Mouse (Mus musculus): Measurements from ENCODE around the gene Pdzph1.

Pdzph1 gene

DNA sequence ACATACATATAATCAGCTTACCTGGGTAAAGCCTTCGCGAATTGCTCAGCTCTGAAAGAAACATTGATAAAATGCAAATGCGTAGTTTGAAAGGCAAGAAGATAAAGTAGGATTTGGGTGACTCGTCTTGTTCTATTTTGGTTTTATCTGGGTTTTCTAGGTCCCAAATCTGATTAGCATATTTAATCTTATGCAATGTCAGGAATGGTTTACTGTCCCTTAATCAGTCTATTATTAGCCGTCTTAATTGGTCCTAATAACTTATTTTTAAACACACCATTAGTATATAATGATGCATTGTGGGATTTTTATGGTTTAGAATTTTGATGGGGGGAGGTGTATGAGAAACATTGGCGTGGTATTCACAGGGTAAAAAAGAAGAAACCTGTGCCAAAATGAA is at the start of gene Pdzph1:
Pdzph1 (minus strand) TSS at position 101 of the 400 bp plus-strand sequence.
- peak; percentile 78 for DNase-seq (ENCODE audit: low read depth, low spot score)

DNA sequence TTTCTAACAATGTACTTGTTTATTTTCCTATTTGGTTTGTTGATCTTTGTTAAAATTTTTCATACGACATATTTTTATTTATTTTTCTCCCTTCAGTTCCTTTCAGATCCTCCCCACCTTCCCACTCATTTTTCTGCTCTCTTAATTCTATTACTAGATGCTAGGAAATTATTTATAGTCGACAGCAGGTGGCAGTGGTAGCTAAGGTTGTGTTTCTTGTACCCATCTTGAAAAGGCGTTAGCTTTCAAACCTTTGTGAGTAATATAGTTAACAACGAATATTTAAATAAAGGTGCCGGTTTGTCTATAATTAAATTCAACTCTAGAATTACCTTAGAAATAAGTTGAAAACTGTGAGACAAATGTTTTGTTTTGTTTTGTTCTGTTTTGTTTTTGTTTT is 48.6 kb upstream of the Pdzph1 start:
- no peak for DNase-seq (ENCODE audit: low read depth, low spot score)

DNA sequence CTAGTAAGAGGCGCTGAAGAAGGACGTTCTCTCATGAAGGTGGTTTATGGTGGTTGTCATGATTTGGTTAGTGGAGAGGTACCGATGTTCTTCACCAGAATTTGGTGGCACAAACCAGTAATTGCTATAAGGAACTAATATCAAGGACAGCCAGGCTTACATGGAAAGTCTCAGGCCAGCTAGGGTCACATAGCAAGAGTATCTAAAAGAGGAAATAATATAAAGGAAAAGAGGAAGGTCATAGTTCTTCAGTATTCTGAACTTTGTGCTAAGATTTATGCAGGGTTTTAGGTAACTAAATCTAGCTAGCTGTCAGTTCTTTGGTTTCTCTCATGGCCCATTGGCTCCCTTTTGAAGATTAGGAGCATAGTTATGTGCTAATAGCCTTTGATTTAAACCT is 42.3 kb upstream of the Pdzph1 start:
- no peak for DNase-seq (ENCODE audit: low read depth, low spot score)

DNA sequence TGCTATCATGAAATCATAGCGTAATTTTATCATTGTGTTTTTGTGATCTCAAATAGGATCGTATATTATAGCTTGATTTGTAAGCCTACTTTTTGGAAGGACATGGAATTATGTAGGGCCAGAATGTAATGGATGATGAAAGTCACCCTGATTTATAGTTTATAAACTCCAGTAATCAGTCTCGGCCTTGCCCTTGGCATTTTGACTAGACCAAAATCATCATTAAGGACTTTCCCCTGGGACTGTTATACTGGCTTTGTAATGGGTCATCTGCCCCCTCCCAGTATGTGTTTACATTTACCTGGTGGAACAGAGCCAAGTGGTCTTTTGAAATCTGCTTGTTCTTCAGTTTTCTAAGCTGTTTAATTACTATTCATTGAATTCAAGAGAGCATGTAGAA is 35.2 kb upstream of the Pdzph1 start:
- DNase-seq (ENCODE audit: low read depth, low spot score) = no peak

DNA sequence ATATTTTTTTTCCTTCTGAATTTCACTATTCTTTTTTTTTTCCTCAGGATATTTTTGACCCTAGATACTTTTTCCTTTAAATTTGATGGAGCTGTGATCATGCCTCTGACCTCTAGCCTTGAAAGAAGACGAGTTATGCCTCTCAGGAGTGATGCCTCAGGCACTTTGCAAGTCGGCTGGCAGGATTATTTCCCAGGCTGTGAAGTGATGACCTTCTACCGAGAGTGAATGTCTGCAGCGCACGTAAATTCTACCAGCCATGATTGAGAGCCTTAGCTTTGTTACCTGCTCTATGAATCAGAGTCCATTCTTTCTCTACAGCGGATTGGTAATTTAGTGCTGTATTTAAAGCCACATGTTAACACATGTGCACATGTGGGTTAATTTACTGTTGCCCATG is 33.3 kb upstream of the Pdzph1 start:
- no peak for DNase-seq (ENCODE audit: low read depth, low spot score)

DNA sequence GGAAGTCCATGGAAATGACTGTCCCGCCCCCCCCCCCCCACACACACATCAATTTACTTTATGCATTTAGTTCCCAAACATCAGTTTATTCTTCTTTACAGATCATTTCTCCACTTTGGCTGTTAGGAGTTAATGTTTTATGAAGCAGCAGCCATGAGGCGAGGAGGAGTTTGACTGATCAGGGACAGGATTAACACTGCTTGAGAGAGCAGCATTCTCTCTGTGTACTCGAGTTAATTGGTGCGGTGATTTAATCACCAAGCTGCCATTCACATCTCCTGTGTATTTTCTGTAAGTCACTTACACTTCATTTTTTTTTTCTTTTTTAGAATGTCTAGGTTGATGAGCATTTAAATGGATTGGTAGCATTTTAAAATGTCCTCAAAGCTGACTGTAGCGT is 32.8 kb upstream of the Pdzph1 start:
- no peak for DNase-seq (ENCODE audit: low read depth, low spot score)

DNA sequence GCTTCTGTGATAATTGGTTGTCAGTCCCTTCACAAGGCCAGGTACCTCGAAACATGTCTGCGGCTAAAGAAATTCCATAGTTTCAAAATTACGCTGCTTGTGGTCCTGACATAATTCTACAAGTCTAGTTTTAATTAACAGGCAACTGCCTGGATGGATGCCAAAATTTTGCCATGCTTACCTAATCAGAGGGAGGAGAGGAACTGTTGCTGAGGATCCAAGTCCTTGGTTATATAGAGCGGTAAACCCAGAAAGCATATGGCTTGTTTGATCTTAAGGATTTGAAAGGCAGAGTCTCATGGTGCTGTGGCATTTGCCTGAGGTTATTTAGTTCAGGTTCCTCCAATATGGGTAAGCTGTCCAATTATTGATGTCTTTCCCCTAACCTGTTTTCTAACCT is 27.5 kb upstream of the Pdzph1 start:
- DNase-seq (ENCODE audit: low read depth, low spot score) = no peak

DNA sequence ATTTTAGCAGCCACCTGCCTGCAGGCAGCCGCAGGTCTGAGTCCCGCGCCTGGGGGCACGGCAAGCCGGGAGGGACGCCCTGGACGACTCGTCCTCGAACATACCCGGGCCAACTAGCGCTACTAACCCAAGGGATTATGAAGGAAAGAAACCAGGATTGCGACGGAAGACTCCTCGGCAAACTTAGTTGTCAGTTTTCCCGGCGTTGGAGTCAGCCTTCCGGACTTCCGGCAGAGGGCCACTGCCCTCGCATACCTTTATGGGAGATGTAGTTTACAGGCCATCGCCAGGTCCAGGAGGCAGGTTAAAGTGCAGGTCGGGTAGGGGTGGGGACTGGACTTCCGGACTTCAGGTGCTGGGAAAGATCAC is 21.9 kb upstream of the Pdzph1 start, which contains the start of gene Nudt12:
Nudt12 (minus strand) TSS at position 282 of the 369 bp plus-strand sequence.
- DNase-seq (ENCODE audit: low read depth, low spot score) = no peak

DNA sequence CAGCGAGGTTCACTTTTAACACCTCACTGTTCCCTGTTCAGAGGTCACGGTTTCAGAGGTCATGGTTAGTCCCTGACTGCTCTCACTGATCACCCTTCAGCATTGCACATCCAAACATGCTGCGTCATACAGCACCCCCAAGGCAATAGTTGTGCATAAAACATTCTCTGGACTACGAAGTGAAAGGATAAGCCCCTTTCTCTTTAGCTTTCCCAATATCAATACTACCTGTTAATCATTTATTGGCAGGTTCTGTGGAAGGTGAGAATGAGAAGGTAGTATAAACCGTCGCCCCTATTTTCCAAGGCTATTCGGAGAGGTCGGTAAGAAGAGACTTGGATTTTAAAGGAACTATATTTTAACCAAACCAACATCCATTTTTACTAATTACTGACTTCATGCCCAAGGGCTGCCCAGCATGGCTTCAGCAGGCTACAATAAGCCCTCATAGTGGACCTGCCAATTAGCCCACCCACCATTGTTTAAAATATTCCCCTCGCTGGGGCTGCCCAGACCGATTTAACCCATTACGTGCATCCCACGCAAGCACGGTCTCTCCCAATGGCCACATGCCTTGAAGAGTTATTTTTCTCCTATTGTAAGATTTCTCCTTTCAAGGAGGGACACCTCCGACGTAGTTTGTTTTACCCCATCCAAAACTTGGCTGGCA is 21.4 kb upstream of the Pdzph1 start:
- DNase-seq (ENCODE audit: low read depth, low spot score) = no peak

DNA sequence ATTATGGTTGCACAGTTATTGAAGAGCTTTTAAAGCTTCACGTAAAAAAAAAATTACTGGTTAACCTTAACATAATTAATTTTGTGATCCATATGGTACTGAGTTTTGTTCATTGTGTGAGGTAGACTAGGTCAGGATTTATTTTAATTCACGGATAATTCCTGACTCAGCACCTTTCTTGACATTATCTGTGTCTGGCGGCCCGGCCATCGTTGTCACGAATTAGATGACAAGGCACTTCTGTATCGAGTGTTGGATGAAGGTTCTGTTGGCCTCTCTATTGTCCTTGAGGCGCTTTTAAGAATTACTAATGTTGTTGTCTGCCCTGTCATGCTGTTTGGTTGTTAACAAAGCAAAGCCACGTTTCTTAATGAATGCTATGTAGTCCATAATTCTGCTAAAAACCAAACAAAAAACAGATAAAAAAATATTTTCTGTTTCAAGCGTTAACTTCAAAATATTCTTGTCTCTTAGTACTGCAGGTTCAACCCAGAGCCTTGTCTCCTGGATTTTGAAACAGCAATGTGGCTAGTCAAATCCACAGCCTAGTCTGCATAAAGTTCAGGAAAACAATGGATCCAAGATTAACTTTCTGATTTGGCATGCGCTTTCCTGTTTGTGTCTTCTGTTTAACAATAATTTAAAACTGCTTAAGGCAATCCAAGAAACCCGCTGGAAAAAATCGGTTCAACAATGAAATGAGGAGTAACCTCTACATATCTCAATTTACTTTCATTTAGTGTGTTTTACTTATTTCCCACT is 20.6 kb upstream of the Pdzph1 start:
- DNase-seq (ENCODE audit: low read depth, low spot score) = no peak

DNA sequence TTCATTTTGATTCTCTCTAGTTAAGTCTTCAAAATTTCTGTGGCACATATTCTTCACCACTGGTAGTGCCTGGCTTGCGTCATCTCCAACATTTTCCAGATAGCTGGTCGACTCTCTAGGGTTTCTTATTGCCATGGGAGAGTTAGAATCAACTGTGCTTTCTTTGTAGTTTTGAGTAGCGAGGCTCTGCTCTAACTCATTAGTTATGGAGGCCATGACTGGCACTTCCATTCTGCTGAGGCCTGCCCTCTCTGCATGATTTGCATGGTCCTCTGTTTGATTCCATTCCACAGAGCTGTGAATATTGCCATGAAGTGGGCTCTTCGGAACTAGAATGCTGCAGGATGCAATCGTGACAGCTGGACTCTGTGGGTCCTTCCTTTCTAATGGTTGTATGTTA is 17.9 kb downstream of the Pdzph1 start:
- DNase-seq (ENCODE audit: low read depth, low spot score) = no peak

DNA sequence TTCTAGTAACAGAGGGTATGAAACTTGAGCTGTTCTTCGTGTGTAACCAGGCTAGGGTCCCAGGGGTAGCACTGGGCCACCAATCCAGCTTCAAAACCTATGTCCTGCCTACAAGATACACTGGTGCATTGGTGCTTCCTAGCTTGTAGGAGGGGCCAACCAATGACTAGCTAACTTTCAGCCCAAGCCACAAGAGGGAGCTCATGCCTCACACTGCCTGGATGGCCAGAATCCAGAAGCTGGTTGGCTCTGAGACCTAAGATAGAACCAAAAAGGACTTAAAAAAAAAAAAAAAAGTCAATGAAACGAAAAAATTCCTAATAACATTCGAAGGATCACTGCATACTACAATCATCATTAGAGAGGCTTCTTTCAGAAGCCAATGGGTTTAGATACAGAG is 31.3 kb downstream of the Pdzph1 start:
- peak; percentile 22 for DNase-seq (ENCODE audit: low read depth, low spot score)

DNA sequence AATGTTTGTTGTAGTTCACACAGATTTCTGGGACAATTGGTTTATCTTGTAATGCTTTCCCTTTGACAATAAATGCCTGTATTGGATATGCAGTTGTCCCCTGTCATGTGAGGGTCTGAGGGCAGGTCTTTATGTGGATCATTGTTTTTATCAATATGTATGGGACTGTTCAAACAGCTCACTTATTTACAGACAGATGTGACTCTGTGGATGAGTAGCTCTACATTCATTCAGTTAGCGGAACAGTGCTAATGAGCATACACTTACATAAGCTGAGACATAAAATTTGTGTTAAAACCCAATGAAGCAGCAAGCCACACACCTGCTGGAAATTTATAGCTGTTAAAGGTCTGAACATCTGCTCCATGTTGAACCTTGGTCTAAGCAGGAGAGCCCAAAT is 34.1 kb downstream of the Pdzph1 start:
- no peak for DNase-seq (ENCODE audit: low read depth, low spot score)

DNA sequence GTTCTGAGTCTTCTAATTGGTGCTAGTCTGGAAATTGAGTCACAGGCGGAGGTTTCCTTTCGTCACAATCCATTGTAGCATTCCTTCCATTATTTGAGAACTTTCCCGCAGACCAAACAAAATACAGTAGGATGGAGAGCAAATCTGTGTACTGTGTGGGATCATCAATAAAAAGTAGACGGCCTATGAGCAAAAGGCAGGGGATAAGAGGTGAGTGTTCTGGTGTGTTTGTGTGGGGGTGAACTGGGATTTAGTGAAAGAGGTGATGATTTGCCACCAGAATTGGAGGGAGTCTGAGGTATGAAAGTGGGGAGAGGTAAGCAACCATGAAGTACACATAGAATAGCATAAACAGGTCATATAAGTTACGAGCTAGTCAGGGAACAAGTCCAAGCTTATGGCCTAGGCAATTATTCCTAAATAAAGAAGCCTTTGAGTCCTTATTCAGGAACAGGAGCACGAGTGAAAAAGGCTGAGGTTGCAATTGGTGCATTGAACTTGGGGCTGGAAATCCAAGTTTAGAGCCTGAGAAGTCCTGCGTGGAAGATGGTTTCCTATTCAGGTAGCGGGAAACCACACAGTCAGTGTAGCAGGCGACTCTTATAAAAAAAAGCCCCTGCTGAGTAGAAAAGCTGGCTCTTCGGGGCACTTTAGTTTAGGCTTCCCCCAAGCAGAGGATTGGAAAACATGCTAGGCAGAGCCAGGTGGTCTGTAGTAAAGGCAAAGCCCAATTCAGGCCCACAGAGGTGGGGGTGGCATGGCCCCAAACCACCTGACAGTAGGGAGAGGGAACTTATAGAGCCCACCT is 48.0 kb downstream of the Pdzph1 start:
- DNase-seq (ENCODE audit: low read depth, low spot score) = no peak

DNA sequence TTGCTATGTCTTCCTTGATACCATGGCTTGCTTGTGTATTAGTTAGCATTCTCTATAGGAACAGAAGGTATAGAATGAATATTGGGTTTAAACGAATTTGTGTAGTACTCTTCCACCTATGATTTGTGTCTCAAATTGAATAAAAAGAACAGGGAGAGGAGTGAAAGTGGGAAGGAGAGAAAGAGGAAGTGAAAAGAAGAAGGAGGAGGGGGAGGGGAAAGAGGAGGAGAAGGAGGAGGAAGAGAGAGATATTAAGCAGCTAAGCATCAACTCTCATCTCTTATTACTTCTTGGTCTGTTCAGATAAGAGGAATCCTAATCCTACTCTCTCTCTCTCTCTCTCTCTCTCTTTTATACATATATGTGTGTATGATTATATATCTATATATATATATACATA is 52.6 kb downstream of the Pdzph1 start:
- no peak for DNase-seq (ENCODE audit: low read depth, low spot score)

DNA sequence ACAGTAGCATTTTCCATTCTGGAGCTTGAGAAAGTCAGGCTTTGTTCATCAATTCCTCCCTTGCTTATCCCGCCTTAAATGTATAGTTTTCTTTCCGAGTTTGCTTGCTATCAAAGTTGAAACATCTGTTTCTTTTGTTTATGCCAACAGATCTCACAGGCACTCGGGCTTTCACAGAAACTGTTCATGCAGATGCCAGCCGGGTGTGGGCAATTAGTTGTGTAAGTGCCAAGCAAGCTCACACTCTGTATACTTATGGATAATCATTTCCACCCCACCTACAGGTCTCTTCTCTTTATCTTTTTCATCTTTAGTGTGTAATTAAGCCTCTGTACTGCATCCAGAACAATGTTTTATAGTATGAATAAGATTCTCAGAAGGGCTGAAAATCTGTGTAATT is 53.6 kb downstream of the Pdzph1 start:
- no peak for DNase-seq (ENCODE audit: low read depth, low spot score)

DNA sequence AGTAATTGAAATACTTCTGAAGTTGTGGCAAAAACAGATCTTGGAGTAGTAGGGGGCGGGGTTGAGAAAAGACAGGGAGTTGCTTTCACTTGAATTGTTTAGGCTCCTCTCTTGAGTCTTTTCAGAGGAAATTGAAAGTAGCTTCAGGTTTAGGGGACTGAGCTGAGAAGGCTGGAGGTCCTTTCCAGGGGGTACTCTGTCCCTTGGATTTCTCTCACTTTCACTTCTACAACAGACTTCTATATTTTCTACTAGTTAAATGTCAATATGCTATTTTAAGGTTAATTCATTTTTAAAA is 58.2 kb downstream of the Pdzph1 start:
- DNase-seq (ENCODE audit: low read depth, low spot score) = no peak

DNA sequence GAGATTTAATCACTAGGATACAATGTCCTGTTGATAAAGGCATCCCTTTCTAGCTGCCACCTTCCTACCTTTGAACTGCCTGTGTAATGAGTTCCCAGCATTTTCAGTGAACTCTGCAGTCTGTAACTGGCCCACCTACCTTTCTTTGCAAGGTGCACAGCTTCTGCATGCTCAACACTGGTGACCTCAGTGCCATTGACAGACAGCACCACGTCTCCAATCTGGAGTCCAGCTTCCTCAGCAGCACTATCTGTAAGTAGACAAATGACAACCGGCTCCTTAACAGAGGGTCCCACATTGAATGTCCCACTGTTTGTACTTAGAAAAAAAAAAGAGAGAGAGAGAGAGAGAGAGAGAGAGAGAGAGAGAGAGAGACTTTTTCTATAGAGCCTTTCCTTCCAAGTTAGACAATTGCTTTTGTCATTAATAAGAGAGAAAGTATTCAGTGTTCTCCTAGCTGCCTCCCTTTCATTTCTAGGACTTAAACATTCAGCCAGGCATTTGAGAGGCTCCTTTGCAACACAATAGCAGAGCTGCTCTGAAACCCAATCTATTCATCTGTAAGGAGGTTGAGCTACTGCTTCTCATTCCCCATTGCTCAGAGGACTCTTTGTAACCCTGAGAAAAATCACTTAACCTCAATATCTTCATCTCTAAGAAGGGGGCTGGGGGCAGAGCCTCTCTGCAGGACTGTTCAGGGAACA is 58.7 kb downstream of the Pdzph1 start:
- DNase-seq (ENCODE audit: low read depth, low spot score) = no peak

DNA sequence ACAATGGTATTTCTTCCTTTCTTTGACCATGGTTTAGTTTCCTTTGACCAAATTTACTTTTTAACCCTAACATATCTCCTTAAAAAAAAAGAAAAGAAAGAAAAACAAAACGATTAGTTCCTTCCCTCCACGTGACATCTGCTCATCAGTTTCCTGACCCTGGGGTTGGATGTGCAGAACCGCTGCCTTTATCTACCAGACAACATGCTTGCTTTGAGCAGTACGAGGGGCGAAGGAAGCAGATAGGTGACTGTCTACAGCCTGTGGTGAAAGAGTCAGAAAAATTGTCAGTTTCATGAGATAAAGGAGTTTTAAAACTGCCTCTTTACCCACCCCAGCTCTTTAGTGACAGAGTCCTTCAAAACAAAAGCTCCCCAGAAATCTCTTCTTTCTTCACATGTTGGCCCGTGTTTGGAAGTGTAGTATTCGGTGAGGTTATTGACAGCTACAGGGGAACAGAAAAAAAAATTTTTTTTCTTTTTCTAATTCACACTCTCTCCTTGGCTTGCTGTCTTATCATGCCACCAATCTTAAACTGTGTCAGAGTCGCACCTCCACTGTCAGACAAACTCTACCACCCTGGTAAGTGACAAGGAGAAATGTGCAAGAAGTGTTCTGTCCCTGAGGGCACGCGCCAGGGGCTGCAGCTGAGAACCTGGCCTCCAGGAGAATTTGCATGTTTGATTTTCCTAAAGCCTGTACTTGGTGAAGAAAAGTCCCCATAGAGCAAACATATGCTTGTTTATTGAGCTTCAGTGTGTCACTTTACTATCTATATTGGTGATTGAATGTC is 66.2 kb downstream of the Pdzph1 start:
- DNase-seq (ENCODE audit: low read depth, low spot score) = no peak

DNA sequence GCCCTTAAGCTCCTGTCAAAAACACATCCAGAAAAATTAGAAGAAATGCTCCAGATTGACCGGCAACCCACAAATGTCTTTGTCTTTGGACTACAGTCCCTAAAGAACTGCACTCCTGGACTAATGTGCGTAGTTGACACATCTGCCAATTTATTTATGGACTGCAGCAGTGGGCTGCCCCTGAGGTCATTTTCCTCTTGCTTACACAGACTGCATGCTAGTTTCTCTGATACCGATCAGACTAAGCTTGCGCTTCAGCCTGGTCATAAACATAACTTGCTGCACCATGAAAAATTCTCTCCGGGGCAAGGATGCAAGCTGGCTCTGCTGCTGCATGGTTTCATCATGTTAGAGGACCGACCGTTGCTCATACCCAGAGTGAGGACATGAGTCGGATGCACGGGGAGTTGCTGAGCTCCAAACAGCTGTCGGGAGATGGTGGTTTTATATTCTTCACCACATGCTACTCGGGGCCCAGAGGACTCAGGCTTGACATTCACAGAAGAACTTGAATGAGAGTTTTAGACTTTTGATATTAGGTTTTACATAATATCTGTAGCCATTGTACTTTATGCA is 67.2 kb downstream of the Pdzph1 start:
- no peak for DNase-seq (ENCODE audit: low read depth, low spot score)

DNA sequence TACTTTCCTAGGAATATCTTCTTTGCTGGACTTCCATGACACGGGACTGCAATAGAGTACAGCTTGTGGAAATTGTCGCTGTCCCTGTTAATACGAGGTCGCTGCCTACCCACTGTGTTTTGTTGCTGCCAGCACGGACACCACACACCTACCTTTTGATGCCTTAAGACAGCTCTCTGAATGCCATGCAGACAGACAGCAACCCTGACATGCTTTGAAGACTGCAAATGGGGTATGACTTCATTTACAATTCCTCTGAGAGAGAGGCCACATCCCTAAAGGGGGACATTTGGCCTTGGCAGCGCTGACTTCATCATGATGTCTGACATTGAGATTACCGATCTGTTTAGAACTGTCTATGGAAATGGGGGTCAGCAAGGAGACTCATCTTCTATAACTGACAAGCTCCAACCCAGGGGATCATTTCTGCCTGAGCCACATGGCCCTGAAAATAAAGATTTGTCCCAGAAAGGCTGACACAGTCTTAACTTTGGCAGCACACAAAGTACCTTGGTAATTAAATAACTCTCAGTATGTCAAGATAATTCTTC is 67.8 kb downstream of the Pdzph1 start:
- DNase-seq (ENCODE audit: low read depth, low spot score) = no peak

Data from retina, adult 2 months (tissue).